Mouse (Mus musculus): ENCODE results near the gene Grn. TPM values are rescaled to one million over a fixed set of nuclear protein-coding genes. Genes with fewer than 3 reads are reported as not detected.
A peak's percentile ranks its signal among the peaks of the same experiment; 100 is the strongest.

The Grn gene
- polyA plus RNA-seq, 1 experiment from 2014 or later = 61.8 TPM

DNA sequence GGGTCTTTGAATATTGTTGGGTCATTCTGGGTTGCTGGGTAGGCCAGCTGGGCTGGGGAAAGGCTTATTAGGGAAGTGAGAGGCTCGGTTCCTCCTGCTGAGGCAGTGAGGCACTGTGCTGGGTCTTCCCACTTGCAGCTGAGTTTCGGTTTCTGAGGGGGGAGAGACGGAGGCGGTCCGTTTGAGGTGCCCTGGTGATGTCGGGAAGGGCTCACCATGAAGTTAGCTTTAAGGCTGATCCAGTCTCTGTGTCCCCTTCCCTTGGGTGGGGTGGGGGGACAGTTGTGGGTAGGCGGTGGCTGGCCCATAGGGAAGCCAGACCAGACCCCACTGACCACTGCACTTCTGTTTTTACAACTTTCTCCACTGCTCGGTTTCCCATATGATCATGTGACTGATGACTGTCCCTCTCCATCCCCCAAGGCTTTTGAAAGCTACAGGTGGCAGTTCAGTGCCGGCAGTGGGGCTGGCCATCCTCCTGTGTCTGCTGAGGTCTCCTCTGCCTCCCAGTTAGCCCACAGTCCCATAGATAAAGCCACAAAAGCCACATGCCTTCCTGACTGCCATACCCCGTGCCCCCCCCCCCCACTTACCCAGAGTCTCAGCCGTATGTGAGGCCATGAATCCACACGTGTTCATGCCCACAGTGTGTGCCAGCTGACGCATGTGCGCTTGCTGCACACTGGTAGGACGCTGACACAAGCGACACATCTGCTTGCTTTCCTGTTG lies 2.2 kb downstream of the Grn start:
- WGBS = 68% methylated on average over 16 of the region's 16 CpGs
- Histone ChIP-seq H3K36me3 (peaks cover 25% of the 10 kb centered on the region), H3K9ac (replicated peaks) (no peak overlapping the region), H3K27ac (replicated peaks) (no peak overlapping the region), H3K27me3 (no peaks in the 10 kb centered on the region; the same call in 1 of the 2 replicates), H3K4me1 (peaks cover 38% of the 10 kb centered on the region), H3K9me3 (no peaks in the 10 kb centered on the region), H3K4me3 (no peak overlapping the region), H3K4me2 (replicated peaks) (no peak overlapping the region)
- no peak for ATAC-seq (replicated peaks)

DNA sequence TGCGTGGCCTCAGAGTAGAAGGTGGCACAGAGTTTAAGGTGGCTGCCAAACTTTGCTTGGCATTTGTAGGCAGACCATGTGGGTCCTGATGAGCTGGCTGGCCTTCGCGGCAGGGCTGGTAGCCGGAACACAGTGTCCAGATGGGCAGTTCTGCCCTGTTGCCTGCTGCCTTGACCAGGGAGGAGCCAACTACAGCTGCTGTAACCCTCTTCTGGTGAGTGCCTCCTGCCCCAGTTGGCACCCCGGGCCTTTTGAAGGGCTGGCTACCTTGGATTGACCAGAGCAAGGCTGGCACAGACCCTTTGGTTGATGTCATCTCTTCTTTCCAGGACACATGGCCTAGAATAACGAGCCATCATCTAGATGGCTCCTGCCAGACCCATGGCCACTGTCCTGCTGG lies 2.8 kb downstream of the Grn start:
- H3K9me3 ChIP-seq = no peaks in the 10 kb centered on the region
- H3K4me2 ChIP-seq (replicated peaks) = no peak overlapping the region
- no peaks in the 10 kb centered on the region; the same call in 1 of the 2 replicates for H3K27me3 ChIP-seq
- peaks cover 30% of the 10 kb centered on the region for H3K36me3 ChIP-seq
- WGBS = 91% methylated on average over 6 of the region's 6 CpGs
- no peak overlapping the region for H3K4me3 ChIP-seq
- ATAC-seq (replicated peaks) = no peak
- no peak overlapping the region for H3K27ac ChIP-seq (replicated peaks)
- no peak overlapping the region for H3K9ac ChIP-seq (replicated peaks)
- peaks cover 44% of the 10 kb centered on the region for H3K4me1 ChIP-seq

GRCm38 (mm10) chr11:102433866-102434265 lies 3.8 kb downstream of the Grn start:
- no peak overlapping the region for H3K27ac ChIP-seq (replicated peaks)
- H3K4me1 ChIP-seq = peaks cover 54% of the 10 kb centered on the region
- WGBS = 87% methylated on average over 7 of the region's 7 CpGs
- no peaks in the 10 kb centered on the region; the same call in 1 of the 2 replicates for H3K27me3 ChIP-seq
- no peak overlapping the region for H3K4me2 ChIP-seq (replicated peaks)
- H3K9me3 ChIP-seq = no peaks in the 10 kb centered on the region
- ATAC-seq (replicated peaks) = no peak
- H3K4me3 ChIP-seq = no peak overlapping the region
- no peak overlapping the region for H3K9ac ChIP-seq (replicated peaks)
- H3K36me3 ChIP-seq = peaks cover 31% of the 10 kb centered on the region

GRCm38 (mm10) chr11:102434406-102434805 lies 4.3 kb downstream of the Grn start:
- Histone ChIP-seq H3K4me2 (replicated peaks) (no peak overlapping the region), H3K27me3 (no peaks in the 10 kb centered on the region; the same call in 1 of the 2 replicates), H3K36me3 (peaks cover 36% of the 10 kb centered on the region), H3K9me3 (no peaks in the 10 kb centered on the region), H3K4me1 (peaks cover 58% of the 10 kb centered on the region), H3K27ac (replicated peaks) (no peak overlapping the region), H3K4me3 (no peak overlapping the region), H3K9ac (replicated peaks) (no peak overlapping the region)
- ATAC-seq (replicated peaks) = peak; percentile 57
- WGBS = 5% methylated on average over 7 of the region's 7 CpGs

DNA sequence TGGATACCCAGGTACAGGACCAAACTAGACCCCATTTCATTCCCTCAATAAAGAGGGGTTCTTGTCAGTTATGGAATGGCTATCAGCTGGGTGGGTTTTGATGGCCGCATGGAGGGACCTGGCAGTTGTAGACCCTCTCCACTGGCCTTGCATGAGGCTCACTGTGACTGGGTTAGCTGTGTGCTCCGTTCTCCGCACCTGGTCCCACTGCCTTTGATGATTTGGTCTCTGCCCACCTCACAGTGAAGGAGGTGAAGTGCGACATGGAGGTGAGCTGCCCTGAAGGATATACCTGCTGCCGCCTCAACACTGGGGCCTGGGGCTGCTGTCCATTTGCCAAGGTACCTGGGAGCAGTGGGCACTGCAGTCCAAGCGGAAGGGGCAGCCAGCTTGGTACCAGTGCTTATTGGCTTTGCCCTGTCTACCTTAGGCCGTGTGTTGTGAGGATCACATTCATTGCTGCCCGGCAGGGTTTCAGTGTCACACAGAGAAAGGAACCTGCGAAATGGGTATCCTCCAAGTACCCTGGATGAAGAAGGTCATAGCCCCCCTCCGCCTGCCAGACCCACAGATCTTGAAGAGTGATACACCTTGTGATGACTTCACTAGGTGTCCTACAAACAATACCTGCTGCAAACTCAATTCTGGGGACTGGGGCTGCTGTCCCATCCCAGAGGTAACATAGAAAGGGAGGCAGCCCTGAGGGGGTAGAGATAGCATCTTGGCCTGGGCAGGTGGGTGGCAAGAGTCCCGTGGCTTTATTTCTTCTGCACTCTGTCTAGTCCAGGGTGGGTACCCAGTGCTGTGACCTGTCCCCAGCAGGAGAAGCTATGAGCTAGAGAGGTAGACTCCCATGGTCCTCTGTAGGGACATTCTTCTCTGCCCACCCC lies 4.9 kb downstream of the Grn start:
- Histone ChIP-seq H3K4me1 (peaks cover 52% of the 10 kb centered on the region), H3K9me3 (no peaks in the 10 kb centered on the region), H3K36me3 (peaks cover 43% of the 10 kb centered on the region)

GRCm38 (mm10) chr11:102435754-102436470 lies 5.8 kb downstream of the Grn start:
- Histone ChIP-seq H3K4me1 (peaks cover 46% of the 10 kb centered on the region), H3K27me3 (no peaks in the 10 kb centered on the region), H3K9me3 (no peaks in the 10 kb centered on the region), H3K9ac (replicated peaks) (no peak overlapping the region), H3K4me3 (no peak overlapping the region), H3K4me2 (replicated peaks) (no peak overlapping the region), H3K27ac (replicated peaks) (no peak overlapping the region), H3K36me3 (peaks cover 50% of the 10 kb centered on the region)
- WGBS = 93% methylated on average over 18 of the region's 18 CpGs
- no peak for ATAC-seq (replicated peaks)

More for the DNA sequence above, 4.9 kb downstream of the Grn start:
- 92% methylated on average over 11 of the region's 11 CpGs for WGBS
- Histone ChIP-seq H3K4me2 (replicated peaks) (no peak overlapping the region), H3K9ac (replicated peaks) (no peak overlapping the region), H3K27ac (replicated peaks) (no peak overlapping the region), H3K27me3 (no peaks in the 10 kb centered on the region), H3K4me3 (no peak overlapping the region)
- no peak for ATAC-seq (replicated peaks)

DNA sequence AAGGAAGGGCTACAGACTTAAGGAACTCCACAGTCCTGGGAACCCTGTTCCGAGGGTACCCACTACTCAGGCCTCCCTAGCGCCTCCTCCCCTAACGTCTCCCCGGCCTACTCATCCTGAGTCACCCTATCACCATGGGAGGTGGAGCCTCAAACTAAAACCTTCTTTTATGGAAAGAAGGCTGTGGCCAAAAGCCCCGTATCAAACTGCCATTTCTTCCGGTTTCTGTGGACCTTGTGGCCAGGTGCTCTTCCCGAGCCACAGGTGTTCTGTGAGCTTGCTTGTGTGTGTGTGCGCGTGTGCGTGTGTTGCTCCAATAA lies 6.3 kb downstream of the Grn start:
- Histone ChIP-seq H3K4me3 (no peak overlapping the region), H3K4me1 (peaks cover 42% of the 10 kb centered on the region), H3K27me3 (no peaks in the 10 kb centered on the region), H3K36me3 (peaks cover 56% of the 10 kb centered on the region), H3K27ac (replicated peaks) (no peak overlapping the region), H3K9ac (replicated peaks) (no peak overlapping the region), H3K4me2 (replicated peaks) (no peak overlapping the region), H3K9me3 (no peaks in the 10 kb centered on the region)
- no peak for ATAC-seq (replicated peaks)
- 82% methylated on average over 10 of the region's 10 CpGs for WGBS

DNA sequence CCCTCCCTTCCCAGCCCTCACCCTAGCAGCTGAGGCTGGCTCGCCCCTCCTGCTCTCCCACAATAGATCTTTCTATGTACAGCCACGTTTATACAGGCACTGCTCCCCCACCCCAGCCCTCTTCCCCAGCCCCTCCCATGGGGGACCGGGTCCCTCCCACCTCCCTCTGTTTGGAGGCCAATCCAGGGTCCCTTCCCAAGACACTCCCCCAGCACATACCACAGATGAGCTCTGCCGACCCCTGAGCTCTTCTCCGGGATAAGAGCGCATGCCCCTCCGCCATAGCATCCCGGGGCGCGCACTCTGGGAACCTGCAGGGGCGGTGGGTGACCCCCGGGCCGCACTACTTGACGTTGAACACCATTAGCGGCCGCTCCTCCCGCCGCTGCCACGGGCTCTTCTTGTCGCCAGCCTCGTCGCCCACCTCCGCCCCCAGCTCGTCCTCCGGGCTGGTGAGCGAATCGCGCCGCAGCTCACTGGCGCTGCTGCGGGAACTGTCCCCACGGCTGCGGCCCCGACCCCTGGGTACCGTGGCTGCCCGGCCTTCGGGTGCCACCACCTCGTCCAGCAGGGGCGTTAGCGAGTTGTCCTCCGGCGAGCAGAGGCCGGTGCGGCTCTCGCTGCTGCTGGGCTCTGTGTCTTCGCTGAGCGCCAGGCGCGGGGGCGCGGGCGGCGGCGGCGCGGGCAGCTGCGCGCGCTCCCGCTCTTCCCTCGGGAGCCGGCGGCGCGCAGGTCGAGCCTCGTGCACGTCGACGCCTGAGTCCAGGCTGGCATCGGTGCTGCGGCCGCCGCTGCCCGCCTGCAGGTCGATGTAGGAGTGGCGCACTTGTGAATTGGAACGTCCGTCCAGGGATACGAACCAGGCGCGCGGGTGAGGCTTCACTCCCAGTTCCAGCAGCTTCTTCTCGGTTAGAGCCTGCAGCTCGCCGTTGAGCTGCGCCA lies 7.3 kb downstream of the Grn start:
- H3K9me3 ChIP-seq = no peaks in the 10 kb centered on the region
- H3K27ac ChIP-seq (replicated peaks) = peak overlapping the region; percentile 19; the same call in 1 of the 2 replicates
- peak; percentile 24; the same call in 1 of the 2 replicates for ATAC-seq (replicated peaks)
- H3K36me3 ChIP-seq = peaks cover 65% of the 10 kb centered on the region
- WGBS = 4% methylated on average over 87 of the region's 87 CpGs
- peak overlapping the region; percentile 43 for H3K4me2 ChIP-seq (replicated peaks)
- peaks cover 38% of the 10 kb centered on the region for H3K4me1 ChIP-seq
- H3K27me3 ChIP-seq = no peaks in the 10 kb centered on the region
- peak overlapping the region; percentile 29 for H3K9ac ChIP-seq (replicated peaks)
- peak overlapping the region; percentile 27 for H3K4me3 ChIP-seq

DNA sequence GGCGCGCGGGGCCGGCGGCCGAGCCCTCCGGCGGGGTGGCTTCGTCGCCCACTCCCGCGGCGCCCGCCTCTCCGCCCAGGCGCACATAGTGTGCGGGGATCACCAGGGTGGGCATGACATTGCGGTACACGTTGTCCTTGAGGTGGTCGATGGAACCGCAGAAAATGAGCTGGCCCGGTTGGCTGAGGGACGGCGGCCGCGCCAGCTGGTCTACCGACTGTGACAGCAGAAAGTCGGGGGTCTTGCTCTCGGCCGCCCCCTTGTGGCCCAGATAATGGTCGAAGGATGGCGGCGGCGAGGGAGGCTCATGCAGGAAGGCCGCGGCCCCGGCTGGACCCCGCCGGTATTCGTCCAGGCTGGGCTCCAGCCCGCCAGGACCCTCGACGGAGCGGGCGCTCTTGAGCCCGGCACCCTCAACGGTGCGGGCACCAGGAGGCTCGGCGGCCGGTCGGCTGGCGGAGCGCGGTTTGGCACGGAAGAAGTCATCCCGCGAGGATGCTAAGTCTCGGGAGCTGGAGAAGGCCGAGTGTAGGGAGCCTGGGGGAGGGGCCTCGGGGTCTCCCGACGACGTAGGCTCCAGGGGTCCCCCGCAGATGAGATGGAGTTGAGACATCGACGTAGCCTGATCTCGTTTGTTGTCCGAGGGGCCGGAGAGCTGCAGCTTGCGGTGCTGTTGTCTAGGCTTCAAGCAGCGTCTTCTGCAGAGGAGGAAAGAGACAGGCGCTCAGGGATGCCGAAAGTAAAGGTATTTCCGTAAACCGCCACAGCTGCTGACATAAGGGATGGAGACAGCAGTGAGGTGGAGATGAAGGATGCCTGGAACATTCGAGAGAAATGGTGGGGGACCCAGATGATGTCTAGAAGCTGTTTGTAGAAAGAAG lies 8.3 kb downstream of the Grn start:
- H3K27me3 ChIP-seq = no peaks in the 10 kb centered on the region
- H3K36me3 ChIP-seq = peaks cover 74% of the 10 kb centered on the region
- peak; percentile 25 for ATAC-seq (replicated peaks)
- H3K9ac ChIP-seq (replicated peaks) = peak overlapping the region; percentile 29; the same call in 1 of the 2 replicates
- peak overlapping the region; percentile 25 for H3K27ac ChIP-seq (replicated peaks)
- peak overlapping the region; percentile 43 for H3K4me2 ChIP-seq (replicated peaks)
- H3K9me3 ChIP-seq = no peaks in the 10 kb centered on the region
- peak overlapping the region; percentile 27 for H3K4me3 ChIP-seq
- 9% methylated on average over 77 of the region's 77 CpGs for WGBS
- peaks cover 34% of the 10 kb centered on the region for H3K4me1 ChIP-seq
